Mouse (Mus musculus): Measurements from ENCODE around the gene Nsl1.
"Not testable (repeated sequence)": the region's sequence is repeated elsewhere in the genome, so short reads cannot be mapped to it uniquely, and the experiment has no call there.

The Nsl1 gene

GRCm38 (mm10) chr1:191062781-191063485, at the start of gene Nsl1, which contains the start of gene Tatdn3:
Nsl1 (plus strand) TSS chr1:191063012.
Tatdn3 (minus strand) TSS chr1:191062932.
- in situ Hi-C loops (cut with MboI, MseI) = loop anchor here (10.0 kb wide), 1 partner anchor 382 kb away; no protein-coding TSS in a partner anchor

GRCm38 (mm10) chr1:191014271-191014670, 48.5 kb upstream of the Nsl1 start:
- in situ Hi-C loops (cut with MboI, MseI) = no loop called here

- in situ Hi-C loops (cut with MboI, MseI) = no loop called here
Observed at GRCm38 (mm10) chr1:191019803-191020202, 43.0 kb upstream of the Nsl1 start.

- in situ Hi-C loops (cut with MboI, MseI) = no loop called here
Observed at GRCm38 (mm10) chr1:191020217-191020924, 42.4 kb upstream of the Nsl1 start.

- in situ Hi-C loops (cut with MboI, MseI) = no loop called here
Observed at GRCm38 (mm10) chr1:191021016-191021415, 41.8 kb upstream of the Nsl1 start.

- in situ Hi-C loops (cut with MboI, MseI) = no loop called here
Observed at GRCm38 (mm10) chr1:191023140-191023539, 39.7 kb upstream of the Nsl1 start.

GRCm38 (mm10) chr1:191023806-191024205, 39.0 kb upstream of the Nsl1 start:
- in situ Hi-C loops (cut with MboI, MseI) = not testable (repeated sequence)

- in situ Hi-C loops (cut with MboI, MseI) = no loop called here
Observed at GRCm38 (mm10) chr1:191025016-191026012, 37.5 kb upstream of the Nsl1 start.

- in situ Hi-C loops (cut with MboI, MseI) = no loop called here
Observed at GRCm38 (mm10) chr1:191026021-191026713, 36.6 kb upstream of the Nsl1 start, which contains the start of gene Flvcr1. Flvcr1 (minus strand) TSS chr1:191026158.

- in situ Hi-C loops (cut with MboI, MseI) = no loop called here
Observed at GRCm38 (mm10) chr1:191030182-191030581, 32.6 kb upstream of the Nsl1 start.

GRCm38 (mm10) chr1:191030922-191031425, 31.8 kb upstream of the Nsl1 start:
- in situ Hi-C loops (cut with MboI, MseI) = not testable (repeated sequence)

- in situ Hi-C loops (cut with MboI, MseI) = no loop called here
Observed at GRCm38 (mm10) chr1:191035649-191036048, 27.2 kb upstream of the Nsl1 start.

GRCm38 (mm10) chr1:191036554-191037334, 26.1 kb upstream of the Nsl1 start, which contains the start of gene Spata45:
Spata45 (plus strand) TSS chr1:191036639.
- in situ Hi-C loops (cut with MboI, MseI) = no loop called here

GRCm38 (mm10) chr1:191037999-191038398, 24.8 kb upstream of the Nsl1 start:
- in situ Hi-C loops (cut with MboI, MseI) = no loop called here

GRCm38 (mm10) chr1:191041352-191041751, 21.5 kb upstream of the Nsl1 start:
- in situ Hi-C loops (cut with MboI, MseI) = no loop called here

GRCm38 (mm10) chr1:191042106-191042505, 20.7 kb upstream of the Nsl1 start:
- in situ Hi-C loops (cut with MboI, MseI) = no loop called here

GRCm38 (mm10) chr1:191042688-191043087, 20.1 kb upstream of the Nsl1 start:
- in situ Hi-C loops (cut with MboI, MseI) = no loop called here

GRCm38 (mm10) chr1:191045264-191045663, 17.5 kb upstream of the Nsl1 start:
- in situ Hi-C loops (cut with MboI, MseI) = no loop called here

- in situ Hi-C loops (cut with MboI, MseI) = no loop called here
Observed at GRCm38 (mm10) chr1:191046231-191046824, 16.5 kb upstream of the Nsl1 start.

GRCm38 (mm10) chr1:191053555-191053954, 9.3 kb upstream of the Nsl1 start:
- in situ Hi-C loops (cut with MboI, MseI) = no loop called here

Measured in T-helper 1 cell (primary cell).